25 mouse cellular contexts compared by ENCODE assay signal in the genomic region with DNA sequence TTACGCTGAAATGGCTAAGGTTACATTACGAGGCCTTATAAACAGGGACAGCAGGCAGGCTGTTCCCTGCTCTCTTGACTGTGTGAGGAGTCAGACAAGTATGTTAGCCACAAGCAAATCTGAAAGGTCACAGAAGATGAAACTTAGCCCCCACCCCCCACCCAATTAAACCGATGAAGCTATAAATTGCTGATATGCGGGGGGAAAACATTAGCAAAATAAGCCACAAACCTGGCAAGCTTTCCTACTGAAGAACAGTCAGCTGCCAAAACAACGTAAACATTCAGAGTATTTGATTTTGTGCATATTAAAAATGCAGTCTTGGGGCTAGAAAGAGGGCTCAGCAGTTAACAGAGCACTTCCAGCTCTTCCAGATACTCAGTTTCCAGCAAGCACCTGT.
"Had no signal": no experiment of that assay in that cellular context is flagged by ENCODE, and none has a peak within 500 bp of the region (broad histone marks: within the 10 kb centered on the region; RNA-seq: fewer than 3 reads in every experiment).

No protein-coding gene starts in this region.

- H3K27me3 ChIP-seq: heart, embryonic 12.5 days; hindbrain, embryonic 12.5 days; kidney, embryonic 15.5 days; limb, embryonic 12.5 days had no signal

- H3K4me3 ChIP-seq: gastrocnemius, adult 2 months; heart, embryonic 10.5 days; heart, embryonic 12.5 days; hindbrain, embryonic 10.5 days; hindbrain, embryonic 12.5 days; kidney, embryonic 15.5 days; limb, embryonic 10.5 days; limb, embryonic 12.5 days had no signal

- DNase-seq: gastrocnemius, adult 2 months; gastrocnemius, postnatal 10 days; gastrocnemius, postnatal 25 days; heart, adult 18-20 months; heart, postnatal 10 days; heart, postnatal 4 days; kidney, adult 11 months; kidney, adult 2 months; kidney, adult 9 months; kidney, postnatal 14 days; kidney, postnatal 36 days; layer of hippocampus, adult 9-11 months; layer of hippocampus, postnatal 36 days; liver had no signal

- ATAC-seq: hindbrain, embryonic 16.5 days; intestine, embryonic 16.5 days had no signal

- H3K9me3 ChIP-seq: heart, embryonic 10.5 days; heart, embryonic 12.5 days; hindbrain, embryonic 10.5 days; hindbrain, embryonic 12.5 days; kidney, embryonic 15.5 days; limb, embryonic 10.5 days; limb, embryonic 12.5 days had no signal

- H3K4me2 ChIP-seq: heart, embryonic 12.5 days; hindbrain, embryonic 12.5 days; hindbrain, embryonic 14.5 days; kidney, embryonic 15.5 days; limb, embryonic 12.5 days had no signal

- H3K4me1 ChIP-seq: heart, embryonic 10.5 days; heart, embryonic 12.5 days; hindbrain, embryonic 10.5 days; hindbrain, embryonic 12.5 days; limb, embryonic 10.5 days; limb, embryonic 12.5 days had no signal

- H3K27ac ChIP-seq: gastrocnemius, adult 2 months; heart, embryonic 10.5 days; hindbrain, embryonic 10.5 days; hindbrain, embryonic 12.5 days; hindbrain, embryonic 14.5 days; kidney, embryonic 15.5 days; kidney, postnatal 0 days; limb, embryonic 10.5 days; limb, embryonic 12.5 days had no signal

- H3K9ac ChIP-seq: heart, embryonic 12.5 days; hindbrain, embryonic 12.5 days; hindbrain, embryonic 14.5 days; kidney, embryonic 15.5 days; limb, embryonic 12.5 days had no signal
